Mouse (Mus musculus): ENCODE results near the gene Nub1.

The Nub1 gene

GRCm38 (mm10) chr5:24696704-24697103 is 11.4 kb downstream of the Nub1 start:
- no peak for ATAC-seq (ENCODE audit: low TSS enrichment)

DNA sequence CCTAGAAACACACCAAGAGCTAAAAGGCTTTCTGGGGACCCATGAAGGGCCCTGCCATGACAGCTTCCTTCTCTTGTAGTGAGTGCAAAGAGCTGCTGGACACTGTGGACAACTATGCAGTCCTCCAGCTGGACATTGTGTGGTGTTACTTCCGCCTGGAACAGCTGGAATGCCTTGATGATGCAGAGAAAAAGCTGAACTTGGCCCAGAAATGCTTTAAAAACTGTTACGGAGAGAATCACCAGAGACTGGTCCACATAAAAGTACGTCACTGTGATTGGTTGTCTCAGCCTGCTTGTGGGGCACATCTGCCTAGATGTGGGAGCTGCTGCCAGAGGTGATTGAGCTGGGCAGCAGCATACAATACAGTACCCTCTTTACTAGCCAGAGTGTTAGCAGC is 15.9 kb downstream of the Nub1 start:
- no peak for ATAC-seq (ENCODE audit: low TSS enrichment)

GRCm38 (mm10) chr5:24704615-24705014 is 19.3 kb downstream of the Nub1 start:
- ATAC-seq (ENCODE audit: low TSS enrichment): no peak

DNA sequence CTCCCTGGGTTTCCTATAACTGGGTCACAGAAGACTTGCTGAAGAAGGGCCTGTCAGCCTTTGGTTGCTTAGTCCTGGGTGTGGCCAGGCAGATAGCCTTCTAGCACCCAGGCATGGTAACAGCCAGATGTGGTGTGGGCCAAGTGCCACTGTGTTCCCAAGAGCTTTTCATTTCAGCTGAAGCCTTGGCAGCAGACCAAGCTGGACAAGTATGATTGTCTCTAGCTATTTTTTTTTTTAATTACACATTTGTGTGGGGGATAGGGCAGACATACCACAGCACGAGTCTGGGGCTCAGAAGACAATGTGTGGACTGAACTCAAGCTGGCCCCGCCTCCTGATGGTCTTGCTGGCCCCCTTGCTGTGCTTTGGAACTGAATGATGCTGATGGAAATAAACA is 24.6 kb downstream of the Nub1 start:
- no peak for ATAC-seq (ENCODE audit: low TSS enrichment)

GRCm38 (mm10) chr5:24711615-24712014 is 26.3 kb downstream of the Nub1 start:
- ATAC-seq (ENCODE audit: low TSS enrichment): no peak

DNA sequence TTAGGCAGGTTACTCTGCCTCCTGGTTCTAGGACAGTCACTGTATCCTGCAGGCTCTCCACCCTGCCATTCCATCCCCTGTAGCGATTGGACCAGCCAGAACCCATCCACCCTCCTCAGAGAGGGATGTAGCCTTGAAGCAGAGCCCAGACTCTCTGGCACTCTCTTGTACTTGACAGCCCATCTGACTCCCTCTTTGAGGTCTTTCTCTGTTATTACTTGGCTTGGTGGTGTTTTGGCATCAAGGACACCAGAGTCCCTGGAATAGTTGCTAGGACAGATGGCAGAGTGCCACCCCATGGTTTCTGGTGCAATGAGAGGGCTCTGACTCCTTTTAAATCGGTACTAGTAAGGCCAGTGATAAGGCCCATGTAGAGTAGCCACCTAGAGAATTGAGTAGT is 27.9 kb downstream of the Nub1 start:
- ATAC-seq (ENCODE audit: low TSS enrichment): peak; percentile 51; the same call in 1 of the 2 replicates

- no peak for ATAC-seq (ENCODE audit: low TSS enrichment)
Observed at GRCm38 (mm10) chr5:24713987-24714386, 28.7 kb downstream of the Nub1 start.

- ATAC-seq (ENCODE audit: low TSS enrichment): no peak
Observed at GRCm38 (mm10) chr5:24718076-24718475, 32.7 kb downstream of the Nub1 start.

- no peak for ATAC-seq (ENCODE audit: low TSS enrichment)
Observed at GRCm38 (mm10) chr5:24719852-24720251, 34.5 kb downstream of the Nub1 start.

- ATAC-seq (ENCODE audit: low TSS enrichment): no peak
Observed at GRCm38 (mm10) chr5:24723527-24724269, 38.4 kb downstream of the Nub1 start.

DNA sequence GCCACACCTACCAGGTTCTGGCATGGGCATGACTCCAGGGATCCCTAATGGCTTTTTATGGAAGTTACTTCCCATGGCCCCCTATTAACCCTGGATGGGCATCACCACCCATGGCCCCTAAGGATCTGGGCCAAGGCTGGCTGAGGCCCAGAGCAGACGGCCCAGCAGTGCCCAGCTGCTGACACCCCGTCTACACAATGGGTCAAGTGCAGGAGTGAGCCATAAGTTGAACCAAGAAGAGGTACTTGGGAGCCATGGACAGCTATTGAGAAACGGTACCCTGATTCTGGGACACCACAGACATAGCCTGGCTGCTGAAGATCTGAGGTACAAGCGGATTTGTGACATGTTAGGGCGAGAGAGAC is 38.9 kb downstream of the Nub1 start:
- ATAC-seq (ENCODE audit: low TSS enrichment): no peak

DNA sequence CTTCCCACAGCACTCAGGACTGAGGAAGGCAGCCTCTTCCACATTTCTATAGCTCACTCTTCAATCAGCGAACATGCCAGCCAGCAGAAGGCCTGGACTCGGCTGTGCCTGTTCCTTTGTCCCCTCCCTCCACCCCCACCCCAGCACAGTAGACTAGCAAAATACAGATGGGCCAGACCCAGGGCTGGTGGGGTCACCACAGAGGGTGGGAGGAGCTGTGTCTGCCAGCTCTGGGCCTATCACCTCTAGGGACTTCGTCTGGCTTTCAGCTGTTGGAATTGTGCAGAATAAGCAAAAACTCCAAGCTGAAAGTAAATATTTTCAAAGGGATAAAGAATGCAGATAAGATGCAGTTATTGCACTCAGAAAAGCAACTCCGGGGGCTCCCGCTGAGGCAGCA is 39.5 kb downstream of the Nub1 start:
- ATAC-seq (ENCODE audit: low TSS enrichment): no peak

GRCm38 (mm10) chr5:24725897-24726296 is 40.6 kb downstream of the Nub1 start:
- ATAC-seq (ENCODE audit: low TSS enrichment): no peak

GRCm38 (mm10) chr5:24726901-24727836 is 41.8 kb downstream of the Nub1 start:
- no peak for ATAC-seq (ENCODE audit: low TSS enrichment)

GRCm38 (mm10) chr5:24729797-24730487 is 44.6 kb downstream of the Nub1 start:
- no peak for ATAC-seq (ENCODE audit: low TSS enrichment)

GRCm38 (mm10) chr5:24730488-24730871 is 45.1 kb downstream of the Nub1 start, which contains the start of gene Wdr86:
TSS of gene Wdr86 (minus strand) at chr5:24730727.
- ATAC-seq (ENCODE audit: low TSS enrichment): no peak

DNA sequence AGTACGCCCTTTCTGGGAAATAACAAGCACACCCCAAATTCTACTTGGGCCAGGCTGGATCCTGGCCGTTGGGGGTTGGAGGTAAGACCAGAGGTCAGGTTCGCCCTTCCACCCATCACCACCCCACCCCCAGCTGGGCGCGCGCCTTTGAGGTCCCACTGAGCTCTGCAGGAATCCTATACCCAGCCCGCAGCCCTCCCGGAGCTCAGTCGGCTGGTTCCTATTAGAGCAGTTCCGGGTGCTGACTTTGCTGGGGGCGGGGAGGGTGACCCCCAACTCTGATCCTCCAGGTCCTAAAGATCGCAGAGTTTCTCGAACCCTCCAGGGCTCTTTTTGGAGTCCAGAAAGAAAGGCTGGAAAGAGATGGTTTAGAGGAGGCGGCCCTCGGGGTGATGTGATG is 45.7 kb downstream of the Nub1 start:
- ATAC-seq (ENCODE audit: low TSS enrichment): no peak

GRCm38 (mm10) chr5:24733134-24733533 is 47.8 kb downstream of the Nub1 start:
- no peak for ATAC-seq (ENCODE audit: low TSS enrichment)

DNA sequence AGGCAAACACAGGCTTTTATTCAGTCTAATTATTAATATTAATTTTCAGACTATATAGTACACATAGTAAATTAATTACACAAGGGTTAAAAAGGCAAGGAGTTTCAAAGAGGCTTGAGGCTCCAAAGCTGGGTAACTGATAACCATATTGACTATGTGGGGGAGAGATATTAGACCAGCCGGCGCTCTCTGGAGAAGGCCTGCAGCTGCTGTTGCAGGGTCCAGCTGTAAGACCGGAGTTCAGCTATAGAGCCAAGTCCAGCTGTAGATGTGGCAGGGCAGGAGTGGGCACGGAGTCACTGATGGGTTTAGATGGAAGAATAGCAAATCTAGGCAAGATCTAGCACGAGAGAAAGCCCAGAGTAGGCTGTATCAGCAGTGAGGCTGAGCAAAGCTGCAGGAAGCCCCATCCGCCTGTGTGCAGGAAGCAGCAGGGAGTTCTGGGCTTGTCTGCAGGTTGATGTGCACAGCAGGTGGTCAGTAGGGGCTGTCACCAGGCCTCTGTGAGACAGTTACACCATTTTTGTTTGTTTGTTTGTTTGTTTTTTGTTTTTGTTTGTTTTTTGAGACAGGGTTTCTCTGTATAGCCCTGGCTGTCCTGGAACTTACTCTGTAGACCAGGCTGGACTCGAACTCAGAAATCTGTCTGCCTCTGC is 48.6 kb downstream of the Nub1 start:
- no peak for ATAC-seq (ENCODE audit: low TSS enrichment)

DNA sequence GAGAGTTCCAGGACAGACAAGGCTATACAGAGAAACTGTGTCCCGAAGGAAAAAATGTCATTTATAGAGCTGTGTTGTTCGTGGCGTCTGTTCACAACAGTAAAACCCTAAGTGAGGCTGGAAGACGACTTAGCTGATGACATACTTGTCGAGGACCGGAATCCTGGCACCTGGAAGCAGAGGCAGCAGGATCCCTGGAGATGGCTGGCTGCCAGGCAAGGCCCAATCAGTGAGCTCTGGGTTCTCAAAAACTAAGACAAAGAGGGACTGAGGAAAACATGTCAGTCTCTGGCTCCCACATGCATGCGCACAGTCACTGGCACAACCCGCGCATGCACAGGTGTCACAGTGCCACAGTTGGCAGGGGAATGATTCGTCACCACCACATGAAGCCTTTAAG is 52.3 kb downstream of the Nub1 start:
- no peak for ATAC-seq (ENCODE audit: low TSS enrichment)

DNA sequence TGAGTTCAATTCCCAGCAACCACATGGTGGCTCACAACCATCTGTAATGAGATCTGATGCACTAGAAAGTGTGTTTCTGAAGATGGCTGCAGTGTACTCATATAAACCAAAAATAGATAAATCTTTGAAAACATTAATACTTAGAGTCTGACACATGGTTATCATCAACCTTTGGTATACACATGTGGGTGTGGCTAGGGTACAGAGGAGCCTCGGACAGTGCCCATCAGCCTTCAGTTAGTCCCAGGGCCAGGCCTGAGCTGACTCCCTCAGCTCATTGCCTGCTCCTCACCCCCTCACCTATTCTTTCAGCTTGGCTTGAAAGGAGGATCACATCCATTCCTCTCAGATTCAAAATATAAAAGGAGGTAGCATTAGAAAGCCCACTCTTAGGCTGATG is 53.2 kb downstream of the Nub1 start:
- no peak for ATAC-seq (ENCODE audit: low TSS enrichment)
